Mouse (Mus musculus): ENCODE results near the gene Ttyh1. TPM values are rescaled to one million over a fixed set of nuclear protein-coding genes. Genes with fewer than 3 reads are reported as not detected.

Gene Ttyh1
- polyA plus RNA-seq, 1 experiment from 2014 or later, result 43.6 TPM

DNA sequence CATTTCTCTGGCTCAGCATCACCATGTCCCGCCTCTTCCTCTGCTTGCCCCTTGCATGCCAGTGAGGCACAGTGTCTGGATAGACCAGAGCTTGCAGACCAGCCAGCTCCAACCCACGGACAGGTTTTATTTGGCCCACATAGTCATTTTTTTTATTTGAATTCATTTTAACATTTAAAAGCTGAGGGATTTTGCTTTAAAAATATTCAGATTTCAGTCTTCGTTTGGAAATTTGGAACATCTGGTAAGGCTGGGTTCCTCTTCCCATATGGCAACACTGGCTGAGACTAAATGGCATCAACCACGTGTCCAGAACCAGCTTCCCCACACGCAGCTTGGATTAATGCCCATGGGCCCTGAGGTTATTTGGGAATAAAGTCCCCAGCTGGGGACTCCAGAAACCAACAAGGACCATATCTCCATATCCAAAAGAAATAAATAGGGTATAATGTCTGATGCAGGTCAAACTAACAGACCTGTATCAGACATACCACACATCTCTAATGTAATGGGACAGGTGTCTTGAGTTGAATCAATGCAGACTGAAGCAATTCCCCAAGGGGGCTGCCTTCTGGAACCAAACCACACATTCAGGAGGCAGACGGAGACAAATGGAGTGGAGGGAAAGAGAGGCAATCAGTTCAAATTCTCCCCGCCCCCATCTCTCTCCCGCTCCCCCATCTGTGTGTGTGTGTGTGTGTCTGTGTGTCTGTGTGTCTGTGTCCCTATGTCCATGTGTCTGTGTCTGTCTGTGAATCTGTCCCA lies 2.0 kb upstream of the Ttyh1 start:
- no peaks in the 10 kb centered on the region for H3K36me3 ChIP-seq (ENCODE audit: control insufficient read depth, insufficient read depth, low read length)
- H3K4me2 ChIP-seq, result no peak overlapping the region
- H3K4me3 ChIP-seq (ENCODE audit: low read depth, low read length), result no peak overlapping the region
- H3K9me3 ChIP-seq (ENCODE audit: control insufficient read depth, low read length), result no peaks in the 10 kb centered on the region
- 75% methylated on average over 8 of the region's 8 CpGs for WGBS
- H3K27ac ChIP-seq (ENCODE audit: low read depth, low read length), result no peak overlapping the region
- H3K27me3 ChIP-seq (ENCODE audit: control insufficient read depth, insufficient read depth, low read length), result no peaks in the 10 kb centered on the region
- DNase-seq (ENCODE audit: low spot score, missing footprints) (no peak), ATAC-seq (ENCODE audit: low FRiP score) (no peak)
- peaks cover 18% of the 10 kb centered on the region for H3K4me1 ChIP-seq (ENCODE audit: control insufficient read depth, insufficient read depth, low read length)
- H3K9ac ChIP-seq (ENCODE audit: low read length), result no peak overlapping the region

DNA sequence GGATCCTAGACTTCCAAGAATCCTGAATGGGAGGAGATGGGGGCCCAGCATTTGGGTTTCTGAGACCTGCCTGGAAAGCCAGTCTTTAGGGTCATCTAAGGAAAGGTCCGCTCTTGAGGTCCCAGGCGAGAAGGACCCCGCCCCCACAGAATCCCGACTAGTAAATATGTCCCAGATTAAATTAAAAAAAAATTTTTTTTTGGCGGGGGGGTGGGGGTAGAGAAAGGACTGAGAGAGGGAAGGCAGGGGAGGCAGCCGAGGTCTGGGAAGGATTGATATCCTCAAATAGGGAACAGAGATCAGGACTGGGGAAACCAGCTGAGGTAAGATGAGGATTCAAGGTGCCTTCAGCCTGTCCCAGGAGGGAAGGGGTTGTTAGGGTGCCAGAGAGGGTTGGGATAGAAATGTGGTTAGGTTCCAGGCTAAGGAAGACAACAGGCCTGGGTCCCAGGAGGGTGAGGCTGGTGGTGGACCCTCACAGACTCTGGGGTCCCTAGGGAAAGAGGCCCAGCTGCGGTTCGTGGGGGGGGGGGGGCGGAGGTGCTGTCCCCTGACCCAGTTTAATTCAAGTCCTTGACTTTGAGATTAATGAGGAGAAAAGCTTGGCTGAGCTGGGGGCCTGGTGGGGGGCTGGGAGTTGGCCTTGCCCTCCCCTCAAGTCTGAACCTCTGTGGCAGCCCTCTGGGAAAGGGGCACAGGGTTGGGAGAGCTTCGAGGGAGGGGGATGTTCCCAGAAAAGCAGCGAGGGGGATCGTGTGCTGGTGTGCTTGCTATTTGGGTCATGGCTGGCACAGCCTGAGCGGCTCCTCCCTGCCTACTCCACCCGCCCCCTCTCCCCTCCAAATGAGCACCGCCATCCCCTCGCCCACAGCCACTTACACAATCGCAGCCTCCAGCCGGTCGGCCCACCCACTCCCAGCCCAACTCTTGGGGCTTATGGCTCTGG lies 1.0 kb downstream of the Ttyh1 start:
- Histone ChIP-seq H3K36me3 (ENCODE audit: control insufficient read depth, insufficient read depth, low read length) (no peaks in the 10 kb centered on the region), H3K27me3 (ENCODE audit: control insufficient read depth, insufficient read depth, low read length) (no peaks in the 10 kb centered on the region), H3K9ac (ENCODE audit: low read length) (peak overlapping the region; percentile 81), H3K9me3 (ENCODE audit: control insufficient read depth, low read length) (no peaks in the 10 kb centered on the region), H3K27ac (ENCODE audit: low read depth, low read length) (peak overlapping the region; percentile 58), H3K4me3 (ENCODE audit: low read depth, low read length) (peak overlapping the region; percentile 64), H3K4me2 (peak overlapping the region; percentile 77), H3K4me1 (ENCODE audit: control insufficient read depth, insufficient read depth, low read length) (peaks cover 46% of the 10 kb centered on the region)
- ATAC-seq (ENCODE audit: low FRiP score), result peak; percentile 4; the same call in 1 of the 2 replicates
- 14% methylated on average over 15 of the region's 19 CpGs for WGBS
- DNase-seq (ENCODE audit: low spot score, missing footprints), result peak; percentile 84

DNA sequence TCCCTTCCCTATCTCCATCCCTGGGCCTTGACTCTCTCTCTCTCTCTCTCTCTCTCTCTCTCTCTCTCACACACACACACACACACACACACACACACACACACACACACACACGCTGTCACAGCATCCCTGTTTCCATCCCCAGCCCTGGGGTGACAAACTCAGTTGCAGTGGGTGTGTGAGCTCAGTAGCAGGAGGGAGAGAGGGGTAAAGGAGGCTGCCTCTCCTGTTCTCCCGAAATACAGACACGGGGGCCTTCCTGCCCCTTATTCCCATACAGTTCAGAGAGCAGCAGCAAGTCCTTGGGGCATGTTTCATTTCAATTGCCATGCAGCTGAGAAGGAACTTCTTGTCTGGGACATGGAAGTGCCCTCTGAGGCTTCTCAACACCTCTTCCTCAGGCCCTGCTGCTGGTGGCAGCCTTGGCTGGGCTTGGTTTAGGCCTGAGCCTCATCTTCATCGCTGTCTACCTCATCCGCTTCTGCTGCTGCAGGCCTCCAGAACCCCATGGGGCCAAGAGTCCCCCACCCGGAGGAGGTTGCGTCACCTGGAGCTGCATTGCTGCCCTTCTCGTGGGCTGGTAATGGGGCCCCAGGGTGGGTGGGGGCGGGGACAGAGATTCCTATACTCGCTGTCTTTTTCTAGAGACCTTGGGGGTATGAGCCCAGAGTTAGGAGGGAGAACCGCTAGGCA lies 3.0 kb downstream of the Ttyh1 start:
- Histone ChIP-seq H3K27ac (ENCODE audit: low read depth, low read length) (peak overlapping the region; percentile 97), H3K36me3 (ENCODE audit: control insufficient read depth, insufficient read depth, low read length) (no peaks in the 10 kb centered on the region; the same call in 1 of the 2 replicates), H3K27me3 (ENCODE audit: control insufficient read depth, insufficient read depth, low read length) (no peaks in the 10 kb centered on the region), H3K9me3 (ENCODE audit: control insufficient read depth, low read length) (no peaks in the 10 kb centered on the region), H3K9ac (ENCODE audit: low read length) (peak overlapping the region; percentile 44; the same call in 1 of the 2 replicates), H3K4me3 (ENCODE audit: low read depth, low read length) (no peak overlapping the region; the same call in 1 of the 2 replicates), H3K4me1 (ENCODE audit: control insufficient read depth, insufficient read depth, low read length) (peaks cover 52% of the 10 kb centered on the region), H3K4me2 (peak overlapping the region; percentile 30)
- WGBS, result 57% methylated on average over 11 of the region's 11 CpGs
- ATAC-seq (ENCODE audit: low FRiP score), result no peak
- DNase-seq (ENCODE audit: low spot score, missing footprints), result peak; percentile 77

DNA sequence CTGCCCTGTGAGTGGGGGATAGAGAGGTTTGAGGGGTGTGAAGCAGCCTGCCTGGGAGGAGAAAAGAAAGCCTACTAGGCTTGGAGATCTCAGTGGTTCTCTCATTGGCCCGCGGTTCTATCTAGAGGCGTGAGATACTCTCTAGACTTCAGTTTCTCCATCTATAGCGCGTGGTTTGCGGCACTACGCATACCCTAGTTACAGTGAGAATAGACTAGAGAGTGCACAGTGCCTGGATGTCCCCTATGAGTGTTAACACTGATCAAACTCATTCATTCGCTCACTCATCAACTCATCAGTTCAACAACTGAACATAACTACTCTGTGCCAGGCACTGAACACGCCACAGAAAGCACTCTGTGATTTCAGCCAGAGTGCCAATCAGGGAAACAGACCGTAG lies 3.6 kb downstream of the Ttyh1 start:
- WGBS, result 84% methylated on average over 10 of the region's 10 CpGs
- peak overlapping the region; percentile 97 for H3K27ac ChIP-seq (ENCODE audit: low read depth, low read length)
- H3K4me3 ChIP-seq (ENCODE audit: low read depth, low read length), result no peak overlapping the region
- H3K4me2 ChIP-seq, result peak overlapping the region; percentile 30
- H3K4me1 ChIP-seq (ENCODE audit: control insufficient read depth, insufficient read depth, low read length), result peaks cover 52% of the 10 kb centered on the region
- H3K27me3 ChIP-seq (ENCODE audit: control insufficient read depth, insufficient read depth, low read length), result no peaks in the 10 kb centered on the region
- H3K36me3 ChIP-seq (ENCODE audit: control insufficient read depth, insufficient read depth, low read length), result peaks cover 1% of the 10 kb centered on the region; the same call in 1 of the 2 replicates
- peak overlapping the region; percentile 44; the same call in 1 of the 2 replicates for H3K9ac ChIP-seq (ENCODE audit: low read length)
- no peak for ATAC-seq (ENCODE audit: low FRiP score)
- no peaks in the 10 kb centered on the region for H3K9me3 ChIP-seq (ENCODE audit: control insufficient read depth, low read length)
- peak; percentile 81 for DNase-seq (ENCODE audit: low spot score, missing footprints)

DNA sequence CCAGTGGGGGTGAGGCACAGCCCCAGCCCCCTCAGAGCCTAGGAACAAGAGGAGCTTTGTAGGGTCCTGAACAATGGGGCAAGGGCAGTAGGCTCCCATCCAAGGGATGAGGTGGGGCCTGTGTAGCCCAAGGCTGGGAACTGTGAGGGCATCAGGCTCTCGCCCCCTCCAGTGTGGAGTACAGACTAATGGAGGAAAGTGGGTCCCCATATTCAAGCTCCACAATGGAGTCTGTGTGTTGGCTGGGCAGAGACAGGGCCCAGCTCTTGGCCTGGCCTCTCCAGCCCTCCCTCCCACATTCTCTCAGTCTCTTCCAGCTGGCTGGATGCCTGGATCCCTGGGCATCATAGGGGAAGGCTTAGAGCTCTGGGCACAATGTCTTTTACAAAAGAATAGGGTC lies 4.5 kb downstream of the Ttyh1 start:
- WGBS, result 27% methylated on average over 1 of the region's 1 CpGs
- H3K27ac ChIP-seq (ENCODE audit: low read depth, low read length), result peak overlapping the region; percentile 97
- H3K9me3 ChIP-seq (ENCODE audit: control insufficient read depth, low read length), result no peaks in the 10 kb centered on the region
- H3K9ac ChIP-seq (ENCODE audit: low read length), result peak overlapping the region; percentile 34
- H3K27me3 ChIP-seq (ENCODE audit: control insufficient read depth, insufficient read depth, low read length), result no peaks in the 10 kb centered on the region
- DNase-seq (ENCODE audit: low spot score, missing footprints) (no peak), ATAC-seq (ENCODE audit: low FRiP score) (peak; percentile 75)
- H3K4me1 ChIP-seq (ENCODE audit: control insufficient read depth, insufficient read depth, low read length), result peaks cover 52% of the 10 kb centered on the region
- peak overlapping the region; percentile 30 for H3K4me2 ChIP-seq
- no peak overlapping the region for H3K4me3 ChIP-seq (ENCODE audit: low read depth, low read length)
- H3K36me3 ChIP-seq (ENCODE audit: control insufficient read depth, insufficient read depth, low read length), result peaks cover 4% of the 10 kb centered on the region; the same call in 1 of the 2 replicates

DNA sequence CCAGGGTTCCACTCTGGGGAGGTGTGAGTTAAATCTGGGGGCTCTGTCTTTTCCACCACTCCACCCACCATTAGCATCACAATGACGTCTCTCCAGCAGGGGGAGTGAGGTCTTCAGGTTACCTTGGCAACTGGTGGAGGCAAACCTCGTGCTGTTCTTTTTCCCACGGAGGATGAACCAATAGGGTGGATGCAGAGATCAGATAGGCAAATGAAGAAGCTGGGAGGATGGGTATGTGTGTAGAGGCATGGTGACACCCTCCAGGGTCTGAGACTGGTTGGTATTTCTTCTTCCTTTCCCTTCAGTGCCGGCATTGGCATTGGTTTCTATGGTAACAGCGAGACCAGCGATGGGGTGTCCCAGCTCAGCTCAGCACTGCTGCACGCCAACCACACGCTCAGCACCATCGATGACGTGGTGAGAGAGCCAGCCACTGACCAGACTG lies 5.1 kb downstream of the Ttyh1 start:
- H3K27ac ChIP-seq (ENCODE audit: low read depth, low read length), result peak overlapping the region; percentile 97
- H3K4me2 ChIP-seq, result peak overlapping the region; percentile 34
- no peak overlapping the region; the same call in 1 of the 2 replicates for H3K9ac ChIP-seq (ENCODE audit: low read length)
- no peaks in the 10 kb centered on the region for H3K9me3 ChIP-seq (ENCODE audit: control insufficient read depth, low read length)
- H3K27me3 ChIP-seq (ENCODE audit: control insufficient read depth, insufficient read depth, low read length), result no peaks in the 10 kb centered on the region
- ATAC-seq (ENCODE audit: low FRiP score) (peak; percentile 87), DNase-seq (ENCODE audit: low spot score, missing footprints) (peak; percentile 97)
- peaks cover 50% of the 10 kb centered on the region for H3K4me1 ChIP-seq (ENCODE audit: control insufficient read depth, insufficient read depth, low read length)
- H3K4me3 ChIP-seq (ENCODE audit: low read depth, low read length), result peak overlapping the region; percentile 1; the same call in 1 of the 2 replicates
- H3K36me3 ChIP-seq (ENCODE audit: control insufficient read depth, insufficient read depth, low read length), result peaks cover 4% of the 10 kb centered on the region; the same call in 1 of the 2 replicates
- WGBS, result 1% methylated on average over 10 of the region's 10 CpGs

DNA sequence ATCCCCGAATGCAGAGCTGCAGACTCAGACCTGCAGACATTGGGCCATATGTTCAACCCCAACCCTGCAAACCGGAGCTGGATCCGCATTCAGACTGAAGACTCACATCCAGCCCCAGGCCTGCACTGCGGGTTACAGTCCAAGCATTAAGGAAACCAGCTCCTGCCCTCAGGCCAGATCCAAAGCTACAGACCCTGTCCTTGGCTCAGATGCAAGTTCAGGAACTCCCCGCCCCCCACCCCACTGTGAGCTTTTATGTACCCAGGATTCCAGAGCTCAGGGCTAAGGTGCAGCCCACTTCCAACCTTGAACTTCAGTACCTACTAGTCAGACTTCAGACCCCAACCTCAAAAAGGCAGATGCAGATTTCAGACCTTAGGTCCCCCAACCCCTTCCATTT lies 5.6 kb downstream of the Ttyh1 start:
- peak; percentile 89 for DNase-seq (ENCODE audit: low spot score, missing footprints)

DNA sequence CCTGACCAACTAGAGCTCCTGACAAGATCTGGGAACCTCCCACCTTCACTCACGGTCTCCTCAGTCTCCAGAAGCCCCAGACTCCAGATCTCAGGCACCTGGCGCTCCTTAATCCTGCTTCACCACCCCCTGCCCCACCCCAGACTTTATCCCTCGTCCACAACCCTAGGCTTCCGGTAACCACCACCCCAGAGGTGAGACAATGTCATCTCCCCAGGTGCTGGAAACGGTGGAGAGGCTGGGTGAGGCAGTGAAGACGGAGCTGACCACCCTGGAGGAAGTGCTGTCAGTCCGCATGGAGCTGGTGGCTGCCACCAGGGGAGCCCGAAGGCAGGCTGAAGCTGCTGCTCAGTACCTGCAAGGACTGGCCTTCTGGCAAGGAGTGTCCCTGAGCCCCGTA lies 6.1 kb downstream of the Ttyh1 start:
- H3K27me3 ChIP-seq (ENCODE audit: control insufficient read depth, insufficient read depth, low read length), result no peaks in the 10 kb centered on the region
- H3K4me3 ChIP-seq (ENCODE audit: low read depth, low read length), result no peak overlapping the region
- whole genome bisulfite sequencing, result 22% methylated on average over 9 of the region's 9 CpGs
- H3K4me1 ChIP-seq (ENCODE audit: control insufficient read depth, insufficient read depth, low read length), result peaks cover 46% of the 10 kb centered on the region
- peak overlapping the region; percentile 49 for H3K9ac ChIP-seq (ENCODE audit: low read length)
- H3K4me2 ChIP-seq, result peak overlapping the region; percentile 34
- ATAC-seq (ENCODE audit: low FRiP score) (no peak), DNase-seq (ENCODE audit: low spot score, missing footprints) (peak; percentile 53)
- peaks cover 4% of the 10 kb centered on the region; the same call in 1 of the 2 replicates for H3K36me3 ChIP-seq (ENCODE audit: control insufficient read depth, insufficient read depth, low read length)
- H3K9me3 ChIP-seq (ENCODE audit: control insufficient read depth, low read length), result no peaks in the 10 kb centered on the region
- H3K27ac ChIP-seq (ENCODE audit: low read depth, low read length), result peak overlapping the region; percentile 97

More for the DNA sequence above, 5.6 kb downstream of the Ttyh1 start:
- H3K9ac ChIP-seq (ENCODE audit: low read length), result peak overlapping the region; percentile 49
- H3K4me3 ChIP-seq (ENCODE audit: low read depth, low read length), result peak overlapping the region; percentile 1; the same call in 1 of the 2 replicates
- H3K36me3 ChIP-seq (ENCODE audit: control insufficient read depth, insufficient read depth, low read length), result peaks cover 4% of the 10 kb centered on the region; the same call in 1 of the 2 replicates
- peak; percentile 13; the same call in 1 of the 2 replicates for ATAC-seq (ENCODE audit: low FRiP score)
- 7% methylated on average over 5 of the region's 5 CpGs for WGBS
- H3K4me2 ChIP-seq, result peak overlapping the region; percentile 34
- H3K9me3 ChIP-seq (ENCODE audit: control insufficient read depth, low read length), result no peaks in the 10 kb centered on the region
- no peaks in the 10 kb centered on the region for H3K27me3 ChIP-seq (ENCODE audit: control insufficient read depth, insufficient read depth, low read length)
- peak overlapping the region; percentile 97 for H3K27ac ChIP-seq (ENCODE audit: low read depth, low read length)
- H3K4me1 ChIP-seq (ENCODE audit: control insufficient read depth, insufficient read depth, low read length), result peaks cover 50% of the 10 kb centered on the region

Measured in midbrain, embryonic 11.5 days (tissue).